Mouse (Mus musculus) heart, embryonic 15.5 days (tissue): ENCODE measurements around the gene Thra. TPM values are rescaled to one million over a fixed set of nuclear protein-coding genes. Genes with fewer than 3 reads are reported as not detected.

Experiments
- ATAC-seq: fragments of 200-750 bp; cut with Nextera tagmentation; replicated peaks from 2 replicates; pipeline ENCODE4 v1.8.0; 2017; ENCODE audit warnings: low read depth, moderate TSS enrichment; ENCODE audit not compliant: insufficient number of reproducible peaks, insufficient read depth, low FRiP score
- H3K27ac ChIP-seq: fragments of 300-500 bp; sonication (generic); 2 replicates; pipeline ENCODE4 v1.5.1; 2015; ENCODE audit warnings: mild to moderate bottlenecking, inconsistent platforms
- H3K27me3 ChIP-seq: fragments of 300-500 bp; sonication (generic); 2 replicates; pipeline ENCODE4 v1.6.1; 2015; ENCODE audit warnings: inconsistent platforms
- H3K36me3 ChIP-seq: fragments of 300-500 bp; sonication (generic); 2 replicates; pipeline ENCODE4 v1.6.1; 2015; ENCODE audit warnings: mild to moderate bottlenecking, inconsistent platforms
- H3K4me1 ChIP-seq: fragments of 300-500 bp; sonication (generic); replicated peaks from 2 replicates; pipeline ENCODE4 v1.6.1; 2015; ENCODE audit warnings: inconsistent platforms
- H3K4me2 ChIP-seq: fragments of 300-500 bp; sonication (generic); 2 replicates; pipeline ENCODE4 v1.6.1; 2015; ENCODE audit warnings: inconsistent platforms, mild to moderate bottlenecking, moderate library complexity
- H3K4me3 ChIP-seq: fragments of 300-500 bp; sonication (generic); 2 replicates; pipeline ENCODE4 v1.5.1; 2015; ENCODE audit warnings: mild to moderate bottlenecking, inconsistent platforms
- H3K9ac ChIP-seq: fragments of 300-500 bp; sonication (generic); 2 replicates; pipeline ENCODE4 v1.6.1; 2015; ENCODE audit warnings: mild to moderate bottlenecking, inconsistent platforms
- H3K9me3 ChIP-seq: fragments of 300-500 bp; sonication (generic); replicated peaks from 2 replicates; pipeline ENCODE4 v1.6.1; 2016; ENCODE audit warnings: inconsistent platforms
- WGBS: fragments of 180-500 bp; shearing (Covaris S2); methylation state at CpG from one replicate; pipeline ENCODE4 v1.1.7; 2015; ENCODE audit warnings: mixed read lengths; 5-methylcytosine and 5-hydroxymethylcytosine counted together
- polyA plus RNA-seq: library from polyadenylated mRNA; unstranded; fragments of >200 nt; fragmentation: Nextera tagmentation; extraction: Ambion mirVana; gene quantifications from 2 replicates; pipeline ENCODE4 v1.2.1, GENCODE M21; 2015

The Thra gene
- polyA plus RNA-seq, 1 experiment from 2014 or later = 34.8 TPM

DNA sequence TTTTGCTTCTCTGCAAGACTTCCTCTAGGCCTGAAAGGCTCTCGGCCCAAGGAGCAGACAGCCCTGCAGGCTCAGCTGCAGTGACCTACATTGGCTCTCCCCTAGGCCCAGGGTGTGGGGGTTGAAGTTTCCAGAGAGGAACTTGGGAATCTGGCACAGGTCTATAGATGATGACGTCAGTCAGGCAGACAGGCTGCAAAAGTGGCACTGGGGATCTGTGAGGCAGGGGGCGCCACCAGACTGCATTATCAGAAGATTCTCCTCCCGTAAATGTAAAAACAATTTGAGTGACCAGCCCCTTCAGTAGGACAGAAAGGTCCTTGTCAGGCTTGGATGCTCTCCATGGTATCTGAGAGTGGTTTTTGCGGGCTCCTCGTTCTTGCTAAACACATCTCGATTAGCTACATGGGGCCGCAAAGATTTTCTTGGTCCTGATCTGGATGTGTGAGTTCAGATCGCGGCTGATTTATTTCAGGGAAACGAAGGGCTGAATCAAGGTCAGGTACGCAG is 45.4 kb downstream of the Thra start:
- ATAC-seq = peak; percentile 47
- peak overlapping the region; percentile 98 for H3K27ac ChIP-seq
- 3% methylated on average over 12 of the region's 12 CpGs for WGBS
- H3K27me3 ChIP-seq = no peaks in the 10 kb centered on the region
- peak overlapping the region; percentile 44 for H3K9ac ChIP-seq
- peak overlapping the region; percentile 63 for H3K4me2 ChIP-seq
- H3K36me3 ChIP-seq = no peaks in the 10 kb centered on the region
- H3K9me3 ChIP-seq = no peaks in the 10 kb centered on the region
- H3K4me1 ChIP-seq = peaks cover 80% of the 10 kb centered on the region
- peak overlapping the region; percentile 29 for H3K4me3 ChIP-seq

DNA sequence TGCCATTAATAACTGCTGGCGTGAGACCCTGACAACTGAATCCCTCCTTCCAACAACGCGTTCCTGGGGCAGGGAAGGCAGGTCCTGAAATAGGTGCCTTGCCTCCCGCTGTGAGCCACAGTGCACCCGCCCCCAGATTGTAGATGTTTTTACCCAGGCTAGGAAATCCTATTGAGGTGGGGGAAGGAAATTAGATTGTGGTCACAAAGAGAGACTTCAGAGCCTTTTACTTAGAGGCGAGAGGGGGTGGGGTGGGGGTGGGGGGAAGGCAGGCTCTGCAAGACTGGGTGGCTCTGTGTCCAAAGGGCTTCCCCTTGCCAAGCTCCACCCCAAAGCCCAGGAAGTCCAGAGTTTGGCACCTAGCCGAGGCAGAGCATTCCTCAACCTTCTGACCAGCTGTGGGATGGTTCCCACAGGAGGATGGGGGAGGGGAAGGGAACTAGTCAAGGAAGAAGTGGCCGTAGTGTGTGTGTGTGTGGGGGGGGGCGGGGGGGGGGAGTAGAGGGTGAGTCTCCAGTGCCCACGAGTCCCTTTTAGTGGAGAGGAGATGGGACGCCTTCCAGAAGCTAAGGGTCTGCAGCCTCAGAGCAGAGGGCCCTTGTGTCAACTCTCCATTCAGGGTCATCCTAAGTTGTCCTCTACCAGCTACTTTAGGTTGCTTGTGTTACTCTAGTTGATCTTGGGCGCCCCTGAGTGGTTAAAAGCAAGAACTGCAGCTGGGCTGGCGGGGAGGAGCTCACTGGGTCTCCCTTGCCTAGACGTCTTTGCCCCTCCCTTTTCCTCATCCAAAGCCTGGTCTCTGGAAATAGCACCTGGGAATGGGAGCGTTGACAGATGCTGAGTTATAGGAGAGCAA is 46.1 kb downstream of the Thra start:
- ATAC-seq = peak; percentile 73
- Histone ChIP-seq H3K9me3 (no peaks in the 10 kb centered on the region), H3K27ac (peak overlapping the region; percentile 98), H3K9ac (peak overlapping the region; percentile 44; the same call in 1 of the 2 replicates), H3K4me1 (peaks cover 75% of the 10 kb centered on the region), H3K36me3 (no peaks in the 10 kb centered on the region), H3K27me3 (no peaks in the 10 kb centered on the region), H3K4me2 (peak overlapping the region; percentile 63), H3K4me3 (peak overlapping the region; percentile 29)
- 1% methylated on average over 14 of the region's 15 CpGs for WGBS

DNA sequence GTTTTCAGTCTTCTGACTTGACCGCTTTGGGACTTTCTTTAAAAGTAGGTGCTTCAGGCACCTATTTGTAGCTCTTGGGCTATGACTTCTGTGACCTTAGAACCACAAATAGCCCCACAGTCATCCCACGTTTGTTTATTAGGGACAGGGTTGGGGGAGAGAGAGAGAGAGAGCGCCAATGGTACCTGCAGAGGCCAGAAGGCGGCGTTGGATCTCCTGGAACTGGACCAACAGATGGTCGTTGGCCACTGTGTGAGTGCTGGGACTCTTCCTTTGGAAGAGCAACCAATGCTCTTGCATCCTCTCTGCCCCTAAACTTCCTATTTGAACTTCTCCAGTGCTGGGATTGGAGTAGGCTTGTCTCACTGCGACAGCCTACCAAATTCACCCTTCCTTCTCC is 46.8 kb downstream of the Thra start:
- Histone ChIP-seq H3K4me1 (peaks cover 69% of the 10 kb centered on the region), H3K9me3 (no peaks in the 10 kb centered on the region), H3K36me3 (no peaks in the 10 kb centered on the region), H3K27ac (peak overlapping the region; percentile 98), H3K27me3 (no peaks in the 10 kb centered on the region), H3K4me2 (peak overlapping the region; percentile 44), H3K4me3 (peak overlapping the region; percentile 13; the same call in 1 of the 2 replicates), H3K9ac (0 out of 2 replicates have a peak overlapping the region, but pooled peaks have one; percentile 18)
- no peak for ATAC-seq
- 19% methylated on average over 7 of the region's 7 CpGs for WGBS

DNA sequence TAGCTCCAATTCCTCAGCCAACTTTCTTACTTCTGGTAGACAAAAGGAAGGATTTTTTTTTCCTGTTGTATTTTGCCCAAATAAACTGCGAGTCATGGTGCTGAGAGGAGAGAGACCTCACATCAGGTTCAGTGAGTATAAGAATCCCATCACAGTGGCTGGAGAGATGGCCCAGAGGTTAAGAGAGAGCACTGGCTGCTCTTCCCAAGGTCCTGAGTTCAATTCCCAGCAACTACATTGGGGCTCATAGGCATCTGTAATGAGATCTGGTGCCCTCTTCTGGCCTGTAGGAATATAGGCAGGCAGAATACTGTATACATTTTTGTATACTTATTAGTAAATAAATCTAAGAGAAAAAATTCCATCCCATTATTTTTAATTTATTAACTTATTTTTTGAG is 47.3 kb downstream of the Thra start:
- Histone ChIP-seq H3K27me3 (no peaks in the 10 kb centered on the region), H3K9me3 (no peaks in the 10 kb centered on the region), H3K4me1 (peaks cover 64% of the 10 kb centered on the region), H3K36me3 (no peaks in the 10 kb centered on the region), H3K4me2 (peak overlapping the region; percentile 44; the same call in 1 of the 2 replicates), H3K4me3 (no peak overlapping the region), H3K27ac (peak overlapping the region; percentile 98), H3K9ac (0 out of 2 replicates have a peak overlapping the region, but pooled peaks have one; percentile 18)
- ATAC-seq = no peak
- 96% methylated on average over 1 of the region's 1 CpGs for WGBS

DNA sequence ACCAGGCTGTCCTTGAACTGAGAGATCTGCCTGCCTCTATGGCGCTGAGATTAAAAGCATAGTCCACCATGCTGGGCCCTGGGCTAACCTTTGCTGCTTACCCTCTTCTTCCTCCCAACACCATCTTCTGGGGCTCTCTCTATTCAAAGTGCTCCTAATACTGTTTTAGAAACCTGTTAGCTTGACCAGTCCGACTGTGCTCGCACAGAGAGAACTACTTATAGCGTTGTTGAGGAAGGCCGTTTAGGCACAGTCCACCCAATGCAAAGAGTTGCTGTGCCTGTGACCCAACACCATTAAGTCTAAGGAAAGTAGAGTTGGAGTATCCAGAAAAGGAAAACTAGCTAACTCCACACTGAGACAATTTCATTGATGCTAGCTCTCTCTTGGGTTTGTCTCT is 47.7 kb downstream of the Thra start:
- Histone ChIP-seq H3K4me1 (peaks cover 60% of the 10 kb centered on the region), H3K4me2 (no peak overlapping the region; the same call in 1 of the 2 replicates), H3K27me3 (no peaks in the 10 kb centered on the region), H3K36me3 (no peaks in the 10 kb centered on the region), H3K9ac (no peak overlapping the region), H3K4me3 (no peak overlapping the region), H3K27ac (peak overlapping the region; percentile 85), H3K9me3 (no peaks in the 10 kb centered on the region)
- 87% methylated on average over 5 of the region's 5 CpGs for WGBS
- no peak for ATAC-seq

DNA sequence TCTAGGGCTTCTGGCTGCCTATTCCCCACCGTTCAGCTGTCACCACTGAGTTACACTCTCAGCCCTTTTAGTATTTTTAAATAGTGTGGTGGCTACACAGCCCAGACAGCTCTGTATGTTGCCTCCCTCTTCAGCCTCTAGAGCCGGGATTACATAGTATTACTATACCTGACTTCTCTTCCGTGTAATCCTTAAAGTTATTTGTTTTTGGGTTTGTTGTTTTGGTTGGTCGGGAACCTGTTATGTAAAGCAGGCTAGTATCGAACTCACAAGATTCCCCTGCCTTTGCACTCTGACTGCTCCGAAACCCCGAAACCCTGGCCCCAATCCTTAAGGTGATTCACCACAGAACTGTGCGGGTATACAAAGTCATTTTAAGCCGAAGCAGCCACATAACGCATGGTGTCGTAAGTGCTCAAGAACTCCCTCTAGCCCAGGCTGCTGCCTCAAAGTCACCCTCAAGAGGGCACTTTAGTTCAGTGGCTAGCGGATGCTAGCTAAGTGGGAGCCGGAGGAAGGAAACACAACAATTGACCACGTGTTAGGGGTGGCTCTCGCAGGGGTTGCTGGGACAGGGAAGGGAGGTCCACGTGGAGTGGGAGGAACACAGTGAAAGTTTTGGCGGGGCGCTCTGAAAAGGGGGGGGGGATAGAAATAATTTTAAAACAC is 48.2 kb downstream of the Thra start:
- Histone ChIP-seq H3K9me3 (no peaks in the 10 kb centered on the region), H3K4me3 (peak overlapping the region; percentile 59), H3K36me3 (no peaks in the 10 kb centered on the region), H3K9ac (peak overlapping the region; percentile 72), H3K27me3 (no peaks in the 10 kb centered on the region), H3K27ac (peak overlapping the region; percentile 85), H3K4me2 (peak overlapping the region; percentile 93), H3K4me1 (peaks cover 58% of the 10 kb centered on the region)
- peak; percentile 60 for ATAC-seq
- 11% methylated on average over 18 of the region's 18 CpGs for WGBS

DNA sequence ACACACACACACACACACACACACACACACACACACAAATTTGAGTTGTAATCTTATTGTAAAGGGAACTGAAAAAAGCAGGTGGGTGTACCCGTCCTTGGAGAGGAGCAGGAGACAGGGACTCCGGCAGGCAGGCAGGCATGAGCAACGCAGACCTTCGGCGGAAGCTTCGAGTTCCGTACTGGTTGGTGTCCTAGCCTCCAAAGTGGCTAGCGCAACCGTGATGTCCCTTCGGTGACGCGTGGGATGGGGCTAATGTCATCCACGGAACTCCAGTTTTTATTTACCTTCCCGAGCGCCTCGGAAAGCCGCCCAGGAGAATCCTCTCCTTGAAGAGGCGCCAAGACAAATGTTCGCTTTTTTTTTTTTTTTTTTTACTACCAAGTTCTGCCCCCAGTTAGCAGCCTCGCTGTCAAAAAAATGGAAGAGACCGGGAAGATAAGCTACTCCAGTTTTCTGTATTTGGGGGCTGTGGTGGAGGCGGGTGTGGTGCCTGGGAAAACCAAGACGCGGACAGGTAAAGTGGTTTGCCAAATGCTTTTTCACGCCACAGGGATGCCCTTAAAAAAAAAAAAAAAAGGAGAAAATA is 48.9 kb downstream of the Thra start:
- H3K4me1 ChIP-seq = peaks cover 58% of the 10 kb centered on the region
- no peaks in the 10 kb centered on the region for H3K27me3 ChIP-seq
- peak overlapping the region; percentile 59 for H3K4me3 ChIP-seq
- no peaks in the 10 kb centered on the region for H3K36me3 ChIP-seq
- H3K9ac ChIP-seq = peak overlapping the region; percentile 72
- ATAC-seq = no peak; the same call in 1 of the 2 replicates
- H3K4me2 ChIP-seq = peak overlapping the region; percentile 93
- no peaks in the 10 kb centered on the region for H3K9me3 ChIP-seq
- WGBS = under 1% methylated on average over 25 of the region's 25 CpGs
- peak overlapping the region; percentile 85 for H3K27ac ChIP-seq

DNA sequence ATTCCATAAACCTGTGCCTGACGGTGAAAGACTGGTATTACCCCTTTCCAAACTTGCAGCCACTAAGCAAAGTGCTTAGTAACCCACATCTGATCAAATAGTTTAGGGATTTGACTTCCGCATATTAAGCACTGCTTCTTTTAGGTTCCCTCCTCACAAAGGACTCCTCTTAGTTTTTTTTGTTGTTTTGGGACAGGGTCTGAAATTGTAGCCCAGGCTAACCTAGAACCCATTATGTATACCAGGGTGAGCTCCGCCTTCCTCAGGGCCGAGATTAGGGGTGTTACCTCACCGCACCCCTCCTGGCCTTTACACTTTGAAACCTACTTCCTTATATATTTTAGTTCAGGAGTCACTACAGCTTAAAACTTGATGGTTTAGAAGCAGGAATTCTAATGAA is 49.4 kb downstream of the Thra start:
- no peaks in the 10 kb centered on the region for H3K27me3 ChIP-seq
- peaks cover 54% of the 10 kb centered on the region for H3K4me1 ChIP-seq
- 31% methylated on average over 5 of the region's 5 CpGs for WGBS
- H3K4me3 ChIP-seq = peak overlapping the region; percentile 59
- peak overlapping the region; percentile 93 for H3K4me2 ChIP-seq
- peak overlapping the region; percentile 85 for H3K27ac ChIP-seq
- no peaks in the 10 kb centered on the region for H3K36me3 ChIP-seq
- ATAC-seq = no peak
- peak overlapping the region; percentile 72 for H3K9ac ChIP-seq
- no peaks in the 10 kb centered on the region for H3K9me3 ChIP-seq

DNA sequence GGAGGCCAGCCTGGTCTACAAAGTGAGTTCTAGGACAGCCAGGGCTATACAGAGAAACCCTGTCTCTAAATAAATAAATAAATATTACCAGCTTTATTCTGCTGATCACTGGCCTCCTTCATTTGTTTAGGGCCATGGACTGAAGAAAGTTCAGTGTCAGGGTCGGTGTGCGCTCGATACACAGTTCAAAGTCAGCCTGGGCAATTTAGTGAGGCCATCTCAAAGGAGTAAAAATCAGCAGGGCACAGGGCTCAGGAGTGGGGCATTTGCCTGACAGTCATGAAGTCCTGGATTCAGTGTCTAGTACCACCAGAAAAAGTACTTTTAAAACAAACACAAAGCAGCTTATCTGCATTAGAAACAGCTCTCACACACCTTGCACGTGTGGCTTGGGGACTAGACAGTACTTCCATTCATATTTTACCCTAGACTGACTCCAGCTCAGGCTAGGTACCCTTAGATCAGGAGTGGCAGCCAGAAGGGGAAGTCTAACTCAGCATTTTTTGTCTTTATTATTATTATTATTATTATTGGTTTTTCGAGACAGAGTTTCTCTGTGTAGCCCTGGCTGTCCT is 50.3 kb downstream of the Thra start:
- H3K9me3 ChIP-seq = no peaks in the 10 kb centered on the region
- WGBS = 81% methylated on average over 5 of the region's 5 CpGs
- H3K4me3 ChIP-seq = no peak overlapping the region
- no peak overlapping the region for H3K4me2 ChIP-seq
- no peak for ATAC-seq
- H3K27me3 ChIP-seq = no peaks in the 10 kb centered on the region
- no peaks in the 10 kb centered on the region for H3K36me3 ChIP-seq
- no peak overlapping the region for H3K27ac ChIP-seq
- H3K4me1 ChIP-seq = peaks cover 45% of the 10 kb centered on the region
- H3K9ac ChIP-seq = no peak overlapping the region

DNA sequence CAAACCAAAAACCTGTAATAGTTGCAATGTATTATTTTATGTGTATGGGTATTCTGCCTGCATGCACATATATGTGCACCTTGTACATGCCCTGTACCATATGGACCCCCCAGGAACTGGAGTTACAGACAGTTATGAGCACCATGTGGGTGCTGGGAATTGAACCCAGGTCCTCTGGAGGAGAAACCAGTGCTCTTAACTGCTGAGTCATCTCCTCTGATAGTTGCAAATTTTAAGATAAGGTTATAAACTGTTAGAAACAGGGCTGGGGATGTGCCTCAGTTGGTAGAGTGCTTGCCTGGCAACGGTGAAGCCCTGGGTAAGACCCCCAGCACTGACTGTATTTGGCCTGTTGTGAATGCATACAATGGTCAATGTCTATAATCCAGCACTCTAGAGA is 51.0 kb downstream of the Thra start:
- no peaks in the 10 kb centered on the region for H3K36me3 ChIP-seq
- H3K27ac ChIP-seq = no peak overlapping the region
- peaks cover 37% of the 10 kb centered on the region for H3K4me1 ChIP-seq
- H3K4me2 ChIP-seq = no peak overlapping the region
- 73% methylated on average over 1 of the region's 1 CpGs for WGBS
- no peak for ATAC-seq
- no peak overlapping the region for H3K4me3 ChIP-seq
- no peaks in the 10 kb centered on the region for H3K27me3 ChIP-seq
- no peak overlapping the region for H3K9ac ChIP-seq
- no peaks in the 10 kb centered on the region for H3K9me3 ChIP-seq

DNA sequence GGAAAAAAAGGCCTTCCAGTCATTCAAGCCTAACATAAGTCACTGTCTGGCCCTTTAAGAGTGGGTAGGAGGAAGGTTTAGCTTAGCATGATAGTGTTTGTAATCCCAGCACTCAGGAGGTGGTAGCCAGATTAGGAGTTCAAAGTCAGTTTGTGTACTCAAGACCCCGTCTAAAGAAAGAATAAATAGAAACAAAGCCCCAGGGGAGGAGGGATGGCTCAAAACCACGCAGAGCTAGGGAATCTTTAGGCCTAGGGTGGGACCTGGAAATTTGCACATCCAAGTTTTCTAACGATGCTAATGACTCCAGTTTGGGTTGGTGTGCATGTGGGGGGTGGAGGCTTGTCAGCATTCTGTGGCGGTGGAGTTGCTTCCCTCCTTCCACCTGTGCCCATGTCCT is 51.6 kb downstream of the Thra start:
- Histone ChIP-seq H3K36me3 (no peaks in the 10 kb centered on the region), H3K9me3 (no peaks in the 10 kb centered on the region), H3K4me3 (no peak overlapping the region), H3K27ac (no peak overlapping the region), H3K27me3 (no peaks in the 10 kb centered on the region), H3K4me2 (no peak overlapping the region), H3K4me1 (peaks cover 32% of the 10 kb centered on the region), H3K9ac (no peak overlapping the region)
- WGBS = 18% methylated on average over 4 of the region's 4 CpGs
- ATAC-seq = no peak
